Comparison of ENCODE assay signal across 12 mouse cellular contexts in the genomic region with DNA sequence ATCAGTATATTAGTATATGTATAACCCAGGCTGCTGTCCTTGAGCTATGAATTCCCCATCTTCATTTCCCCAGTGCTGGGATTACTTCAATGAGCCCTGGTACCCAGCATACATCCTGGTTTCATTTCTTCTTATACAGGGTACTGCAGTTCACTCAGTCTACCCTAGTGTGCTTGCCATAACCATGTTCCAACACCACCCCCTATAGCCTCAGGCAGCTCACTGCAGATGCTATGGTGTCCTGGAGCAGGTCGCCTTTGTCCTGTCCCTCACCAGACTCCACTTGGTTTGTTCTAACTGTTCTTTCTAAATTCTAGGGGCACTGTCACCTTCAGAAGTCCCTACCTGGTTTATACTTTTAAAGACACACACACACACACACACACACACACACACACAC. TPM values are rescaled to one million over a fixed set of nuclear protein-coding genes. Genes with fewer than 3 reads are reported as not detected.
DNase-seq lines count a peak whose midpoint lies in the region; ATAC-seq lines count a peak whose summit lies in the region.
"Had no signal": no experiment of that assay in that cellular context is flagged by ENCODE, and none has a peak within 500 bp of the region (broad histone marks: within the 10 kb centered on the region; RNA-seq: fewer than 3 reads in every experiment).

No protein-coding gene starts in this region.

- WGBS in intestine, embryonic 16.5 days, result 59% methylated on average over 1 of the region's 1 CpGs
- 67% methylated on average over 1 of the region's 1 CpGs for WGBS in intestine, embryonic 15.5 days
- 73% methylated on average over 1 of the region's 1 CpGs for WGBS in embryonic facial prominence, embryonic 10.5 days
- WGBS in midbrain, embryonic 13.5 days, result 65% methylated on average over 1 of the region's 1 CpGs

- no peaks in the 10 kb centered on the region for H3K36me3 ChIP-seq in intestine, embryonic 16.5 days (ENCODE audit: control insufficient read depth, insufficient read depth, low read length)
- H3K36me3 ChIP-seq in intestine, embryonic 15.5 days, result no peaks in the 10 kb centered on the region
- no peaks in the 10 kb centered on the region for H3K36me3 ChIP-seq in embryonic facial prominence, embryonic 10.5 days (replicated peaks)
- no peaks in the 10 kb centered on the region for H3K36me3 ChIP-seq in midbrain, embryonic 13.5 days
- H3K36me3 ChIP-seq: embryonic facial prominence, embryonic 15.5 days had no signal

- no peaks in the 10 kb centered on the region for H3K4me1 ChIP-seq in intestine, embryonic 16.5 days (ENCODE audit: control insufficient read depth, insufficient read depth, low read length)
- H3K4me1 ChIP-seq in intestine, embryonic 15.5 days (replicated peaks), result no peaks in the 10 kb centered on the region
- H3K4me1 ChIP-seq in embryonic facial prominence, embryonic 10.5 days, result no peaks in the 10 kb centered on the region
- H3K4me1 ChIP-seq in midbrain, embryonic 13.5 days (replicated peaks), result no peaks in the 10 kb centered on the region
- H3K4me1 ChIP-seq: embryonic facial prominence, embryonic 15.5 days had no signal

- H3K27ac ChIP-seq in intestine, embryonic 16.5 days (ENCODE audit: low read length), result no peak overlapping the region
- H3K27ac ChIP-seq in intestine, embryonic 15.5 days, result no peak overlapping the region
- no peak overlapping the region for H3K27ac ChIP-seq in embryonic facial prominence, embryonic 10.5 days (replicated peaks)
- no peak overlapping the region for H3K27ac ChIP-seq in midbrain, embryonic 13.5 days
- H3K27ac ChIP-seq: embryonic facial prominence, embryonic 15.5 days had no signal

- no peak overlapping the region for H3K4me2 ChIP-seq in intestine, embryonic 16.5 days (ENCODE audit: low read depth, low read length)
- H3K4me2 ChIP-seq in intestine, embryonic 15.5 days (replicated peaks), result no peak overlapping the region
- no peak overlapping the region for H3K4me2 ChIP-seq in midbrain, embryonic 13.5 days (replicated peaks)
- H3K4me2 ChIP-seq: embryonic facial prominence, embryonic 15.5 days had no signal

- H3K27me3 ChIP-seq in intestine, embryonic 16.5 days (replicated peaks; ENCODE audit: control insufficient read depth, insufficient read depth, low read length), result no peaks in the 10 kb centered on the region
- no peaks in the 10 kb centered on the region for H3K27me3 ChIP-seq in intestine, embryonic 15.5 days (replicated peaks)
- no peaks in the 10 kb centered on the region for H3K27me3 ChIP-seq in embryonic facial prominence, embryonic 10.5 days (replicated peaks; ENCODE audit: low read depth, poor library complexity, severe bottlenecking)
- no peaks in the 10 kb centered on the region for H3K27me3 ChIP-seq in midbrain, embryonic 13.5 days
- H3K27me3 ChIP-seq: embryonic facial prominence, embryonic 15.5 days had no signal

- 0 out of 2 replicates have a peak, but pooled peaks have one; percentile 57 for ATAC-seq in intestine, embryonic 16.5 days
- ATAC-seq in intestine, embryonic 15.5 days, result no peak
- no peak for ATAC-seq in midbrain, embryonic 13.5 days
- ATAC-seq: hindbrain, embryonic 16.5 days had no signal

- H3K4me3 ChIP-seq in intestine, embryonic 16.5 days (ENCODE audit: low read length), result no peak overlapping the region
- H3K4me3 ChIP-seq in intestine, embryonic 15.5 days (replicated peaks), result no peak overlapping the region
- H3K4me3 ChIP-seq in embryonic facial prominence, embryonic 10.5 days, result no peak overlapping the region
- H3K4me3 ChIP-seq in midbrain, embryonic 13.5 days (replicated peaks), result no peak overlapping the region
- H3K4me3 ChIP-seq: embryonic facial prominence, embryonic 15.5 days had no signal

- no peak overlapping the region for H3K9ac ChIP-seq in intestine, embryonic 16.5 days (ENCODE audit: low read depth, low read length)
- H3K9ac ChIP-seq in intestine, embryonic 15.5 days, result no peak overlapping the region
- H3K9ac ChIP-seq in midbrain, embryonic 13.5 days (replicated peaks), result no peak overlapping the region
- H3K9ac ChIP-seq: embryonic facial prominence, embryonic 15.5 days had no signal

- DNase-seq in 3T3-L1 (ENCODE audit: low read depth, low spot score) (peak; percentile 52), 416B (ENCODE audit: low read depth) (peak; percentile 8)
- DNase-seq in embryonic facial prominence, embryonic 10.5 days (ENCODE audit: low spot score), result peak; percentile 12
- DNase-seq in urinary bladder, adult 2 months (ENCODE audit: low spot score), result no peak
- DNase-seq: gastrocnemius, postnatal 10 days had no signal

- no peaks in the 10 kb centered on the region for H3K9me3 ChIP-seq in intestine, embryonic 16.5 days (ENCODE audit: control insufficient read depth, low read length)
- H3K9me3 ChIP-seq in intestine, embryonic 15.5 days, result no peaks in the 10 kb centered on the region
- no peaks in the 10 kb centered on the region for H3K9me3 ChIP-seq in embryonic facial prominence, embryonic 10.5 days
- no peaks in the 10 kb centered on the region for H3K9me3 ChIP-seq in midbrain, embryonic 13.5 days
- H3K9me3 ChIP-seq: embryonic facial prominence, embryonic 15.5 days had no signal

RNA-seq across cellular contexts. Expression of a gene that starts 10.8 kb away (rescaled TPM):
- 209 and 239 TPM in 2 replicates for polyA plus RNA-seq in intestine, embryonic 16.5 days (2015; fragmentation: Nextera tagmentation; extraction: Ambion mirVana)
- polyA plus RNA-seq in intestine, embryonic 15.5 days (2015; fragmentation: Nextera tagmentation; extraction: Ambion mirVana), result 126 and 138 TPM in 2 replicates
- polyA plus RNA-seq in embryonic facial prominence, embryonic 10.5 days (2016; fragmentation: Nextera tagmentation; extraction: Ambion mirVana), result not detected in 2 replicates
- polyA plus RNA-seq in midbrain, embryonic 13.5 days (2015; fragmentation: Nextera tagmentation; extraction: Ambion mirVana), result 0.04 TPM in 1 of 2 replicates, not detected in the other
- 0.26 and 0.46 TPM in 2 replicates for polyA plus RNA-seq in urinary bladder, adult 2 months (2012; rRNA removed)
- polyA plus RNA-seq: hindbrain, embryonic 16.5 days; lung, embryonic 16.5 days; neural tube, embryonic 14.5 days had no signal

Comparison
In these comparisons a context has a peak if more than half of its experiments do, and no peak if none do; other contexts are left out.
1. RNA of a gene that starts 10.8 kb away (polyA plus RNA-seq): 209 to 239 TPM in intestine, embryonic 16.5 days and 126 to 138 TPM in intestine, embryonic 15.5 days; 0.26 to 0.46 TPM in urinary bladder, adult 2 months, not detected in embryonic facial prominence, embryonic 10.5 days and 0.04 TPM in midbrain, embryonic 13.5 days; every median in the first group is over 10 times any median in the second.